Mouse (Mus musculus) liver, postnatal 0 days (tissue): ENCODE results near the gene Cda. TPM values are rescaled to one million over a fixed set of nuclear protein-coding genes. Genes with fewer than 3 reads are reported as not detected.

ENCODE experiments used
- ATAC-seq: fragments of 200-750 bp; cut with Nextera tagmentation; 2 replicates; pipeline ENCODE4 v1.8.0; 2017; ENCODE audit warnings: mild to moderate bottlenecking, moderate library complexity
- DNase-seq: peaks from one replicate; pipeline ENCODE4 v3.0.0-alpha.2; 2016
- H3K27ac ChIP-seq: fragments of 300-500 bp; sonication (generic); 2 replicates; pipeline ENCODE4 v1.5.1; 2014; ENCODE audit warnings: antibody characterized with exemption, moderate library complexity, mild to moderate bottlenecking, low read depth
- H3K27me3 ChIP-seq: fragments of 300-500 bp; sonication (generic); 2 replicates; pipeline ENCODE4 v1.6.1; 2014; ENCODE audit warnings: low read length, control low read depth, mixed read lengths; ENCODE audit not compliant: insufficient read depth
- H3K36me3 ChIP-seq: fragments of 300-500 bp; sonication (generic); replicated peaks from 2 replicates; pipeline ENCODE4 v1.6.1; 2014; ENCODE audit warnings: mild to moderate bottlenecking, control low read depth, low read length, moderate library complexity, mixed read lengths; ENCODE audit not compliant: insufficient read depth
- H3K4me1 ChIP-seq: fragments of 300-500 bp; sonication (generic); 2 replicates; pipeline ENCODE4 v1.6.1; 2014; ENCODE audit warnings: antibody characterized with exemption, mild to moderate bottlenecking, control low read depth; ENCODE audit not compliant: insufficient read depth
- H3K4me2 ChIP-seq: fragments of 300-500 bp; sonication (generic); 2 replicates; pipeline ENCODE4 v1.6.1; 2014; ENCODE audit warnings: low read depth, mild to moderate bottlenecking, low read length, moderate library complexity, mixed read lengths
- H3K4me3 ChIP-seq: fragments of 300-500 bp; sonication (generic); 2 replicates; pipeline ENCODE4 v1.5.1; 2014; ENCODE audit warnings: low read depth, low read length
- H3K9ac ChIP-seq: fragments of 300-500 bp; sonication (generic); replicated peaks from 2 replicates; pipeline ENCODE4 v1.6.1; 2014; ENCODE audit warnings: mild to moderate bottlenecking, moderate library complexity
- H3K9me3 ChIP-seq: fragments of 300-500 bp; sonication (generic); 2 replicates; pipeline ENCODE4 v1.6.1; 2016; ENCODE audit warnings: mild to moderate bottlenecking, control low read depth, low read length, mixed read lengths
- CTCF ChIP-seq: sonication (generic); IDR thresholded peaks from 2 replicates; pipeline ENCODE4 v1.5.1; 2016; ENCODE audit warnings: antibody characterized with exemption, low read depth
- EP300 ChIP-seq: IDR thresholded peaks from 2 replicates; pipeline ENCODE4 v1.6.1; 2016; ENCODE audit warnings: antibody characterized with exemption, low read depth, mild to moderate bottlenecking
- WGBS: fragments of 180-500 bp; shearing (Covaris S2); extraction: QIAGEN DNeasy Blood & Tissue Kit; methylation state at CpG from one replicate; pipeline ENCODE4 v1.1.7; 2014; ENCODE audit not compliant: insufficient replicate concordance; 5-methylcytosine and 5-hydroxymethylcytosine counted together
- polyA plus RNA-seq: library from polyadenylated mRNA; unstranded; fragments of >200 nt; fragmentation: Nextera tagmentation; extraction: Ambion mirVana; gene quantifications from 2 replicates; pipeline ENCODE4 v1.2.1, GENCODE M21; 2015

The Cda gene
- polyA plus RNA-seq, 1 experiment from 2014 or later: 17.7 TPM

GRCm38 (mm10) chr4:138318509-138319266 is 49.1 kb downstream of the Cda start:
- Histone ChIP-seq H3K9ac (no peak overlapping the region), H3K27ac (no peak overlapping the region), H3K27me3 (no peaks in the 10 kb centered on the region), H3K9me3 (no peaks in the 10 kb centered on the region), H3K4me2 (no peak overlapping the region), H3K4me3 (no peak overlapping the region), H3K4me1 (peaks cover 2% of the 10 kb centered on the region; the same call in 1 of the 2 replicates), H3K36me3 (peaks cover 46% of the 10 kb centered on the region)
- ATAC-seq (peak; percentile 51), DNase-seq (peak; percentile 68)
- peak; percentile 91 for TF ChIP-seq CTCF
- TF ChIP-seq EP300: no peak
- 57% methylated on average over 6 of the region's 6 CpGs for WGBS

- no peaks in the 10 kb centered on the region; the same call in 1 of the 2 replicates for H3K4me1 ChIP-seq
- H3K4me3 ChIP-seq: no peak overlapping the region
- DNase-seq (no peak), ATAC-seq (no peak)
- H3K36me3 ChIP-seq: peaks cover 64% of the 10 kb centered on the region
- no peaks in the 10 kb centered on the region for H3K27me3 ChIP-seq
- no peak overlapping the region for H3K4me2 ChIP-seq
- no peak for TF ChIP-seq EP300
- TF ChIP-seq CTCF: peak; percentile 40
- H3K9ac ChIP-seq: no peak overlapping the region
- 91% methylated on average over 6 of the region's 6 CpGs for WGBS
- no peak overlapping the region for H3K27ac ChIP-seq
- no peaks in the 10 kb centered on the region for H3K9me3 ChIP-seq
Measured at GRCm38 (mm10) chr4:138316369-138316768, 51.4 kb downstream of the Cda start.

- H3K4me2 ChIP-seq: no peak overlapping the region
- H3K4me3 ChIP-seq: no peak overlapping the region
- H3K4me1 ChIP-seq: no peaks in the 10 kb centered on the region
- H3K36me3 ChIP-seq: peaks cover 70% of the 10 kb centered on the region
- no peaks in the 10 kb centered on the region for H3K9me3 ChIP-seq
- DNase-seq (no peak), ATAC-seq (no peak)
- WGBS: 66% methylated on average over 9 of the region's 9 CpGs
- H3K27ac ChIP-seq: no peak overlapping the region
- H3K27me3 ChIP-seq: no peaks in the 10 kb centered on the region
- no peak overlapping the region for H3K9ac ChIP-seq
- TF ChIP-seq CTCF (peak; percentile 58), EP300 (no peak)
Measured at GRCm38 (mm10) chr4:138315781-138316180, 52.0 kb downstream of the Cda start.

- ATAC-seq: no peak
- H3K36me3 ChIP-seq: peaks cover 79% of the 10 kb centered on the region
Measured at GRCm38 (mm10) chr4:138313795-138314194, 54.0 kb downstream of the Cda start.

GRCm38 (mm10) chr4:138313021-138313420 is 54.8 kb downstream of the Cda start:
- Histone ChIP-seq H3K9me3 (no peaks in the 10 kb centered on the region), H3K27ac (no peak overlapping the region), H3K4me3 (no peak overlapping the region), H3K4me2 (no peak overlapping the region), H3K36me3 (peaks cover 83% of the 10 kb centered on the region), H3K27me3 (no peaks in the 10 kb centered on the region), H3K9ac (no peak overlapping the region), H3K4me1 (no peaks in the 10 kb centered on the region)
- ATAC-seq (no peak), DNase-seq (no peak)
- TF ChIP-seq EP300 (no peak), CTCF (no peak)
- WGBS: 84% methylated on average over 11 of the region's 11 CpGs

More at GRCm38 (mm10) chr4:138313795-138314194, 54.0 kb downstream of the Cda start:
- H3K4me3 ChIP-seq: no peak overlapping the region
- no peak overlapping the region for H3K4me2 ChIP-seq
- WGBS: 85% methylated on average over 4 of the region's 4 CpGs
- H3K27me3 ChIP-seq: no peaks in the 10 kb centered on the region
- H3K9me3 ChIP-seq: no peaks in the 10 kb centered on the region
- no peak for TF ChIP-seq CTCF
- H3K4me1 ChIP-seq: no peaks in the 10 kb centered on the region
- DNase-seq: no peak
- no peak overlapping the region for H3K27ac ChIP-seq
- no peak overlapping the region for H3K9ac ChIP-seq

- Histone ChIP-seq H3K9me3 (no peaks in the 10 kb centered on the region), H3K4me1 (no peaks in the 10 kb centered on the region), H3K4me3 (no peak overlapping the region), H3K4me2 (no peak overlapping the region), H3K36me3 (peaks cover 83% of the 10 kb centered on the region), H3K27ac (no peak overlapping the region), H3K27me3 (no peaks in the 10 kb centered on the region), H3K9ac (no peak overlapping the region)
- DNase-seq: no peak
- no peak for ATAC-seq
- 87% methylated on average over 3 of the region's 3 CpGs for WGBS
- no peak for TF ChIP-seq EP300
Measured at GRCm38 (mm10) chr4:138312105-138312504, 55.7 kb downstream of the Cda start.
